Mouse (Mus musculus): ENCODE results near the gene Prss43.

DNA sequence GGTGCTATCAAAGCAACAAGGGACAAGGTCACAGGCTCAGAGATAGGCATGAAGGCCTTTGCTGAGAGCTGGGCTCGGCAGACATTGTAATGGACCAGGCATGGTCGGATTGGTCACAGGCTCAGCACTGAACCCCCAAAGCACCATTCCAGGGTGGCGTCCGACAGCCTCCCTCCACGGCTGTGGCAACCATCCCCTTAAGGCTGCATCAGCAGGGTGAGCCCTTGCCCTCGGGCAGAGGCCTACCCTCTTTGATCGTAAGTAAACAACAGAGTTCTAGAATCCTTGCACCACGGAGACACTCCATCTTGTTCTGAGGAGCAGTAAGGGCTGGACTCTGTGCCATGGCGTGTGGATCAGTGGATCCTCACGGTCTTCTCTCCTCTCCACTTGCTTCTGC is 17.7 kb downstream of the Prss43 start, which contains the start of gene Prss46:
- no peak for TF ChIP-seq BHLHE40 (IDR thresholded peaks at IDR 0.05; ENCODE audit: borderline replicate concordance, low read depth, low read length)
- no peak for TF ChIP-seq CTCF (IDR thresholded peaks at IDR 0.05 in 2 of 3, conservative IDR thresholded peaks at IDR 0.05 in 1 of 3; ENCODE audit: control insufficient read depth in 1 of 3, insufficient read depth in 1 of 3, low read depth in 2 of 3, low read length in 3 of 3, poor library complexity in 1 of 3, severe bottlenecking in 1 of 3)
- no peak for TF ChIP-seq ETS1 (IDR thresholded peaks at IDR 0.05; ENCODE audit: low read depth, low read length)
- TF ChIP-seq MAFK (IDR thresholded peaks at IDR 0.05; ENCODE audit: borderline replicate concordance, low read depth, low read length), result no peak
- TF ChIP-seq KAT2A (conservative IDR thresholded peaks at IDR 0.05; ENCODE audit: low read depth, low read length), result no peak
- TF ChIP-seq POLR2A (IDR thresholded peaks at IDR 0.05; ENCODE audit: control insufficient read depth in 1 of 2, insufficient read depth in 1 of 2, low read depth in 1 of 2, low read length in 2 of 2, poor library complexity in 1 of 2), result no peak
